Mouse (Mus musculus): ENCODE data around the gene D17Wsu92e.

- peak; percentile 49; the same call in 1 of the 2 replicates for TF ChIP-seq EP300 (IDR thresholded peaks at IDR 0.05; ENCODE audit: low read depth)
- peak; percentile 43 for TF ChIP-seq CTCF (IDR thresholded peaks at IDR 0.05; ENCODE audit: low read depth)
Observed at GRCm38 (mm10) chr17:27839469-27840252, 19.2 kb upstream of the D17Wsu92e start.

Data from liver, embryonic 14.5 days (tissue).